Mouse (Mus musculus) midbrain, embryonic 11.5 days (tissue): Measurements from ENCODE around the gene Smg5. TPM values are rescaled to one million over a fixed set of nuclear protein-coding genes. Genes with fewer than 3 reads are reported as not detected.
"Not testable (repeated sequence)": the region's sequence is repeated elsewhere in the genome, so short reads cannot be mapped to it uniquely, and the experiment has no call there.

ENCODE experiments used
- ATAC-seq: fragments of 200-750 bp; cut with Nextera tagmentation; 2 replicates; pipeline ENCODE4 v1.8.0; 2017; ENCODE audit warnings: moderate TSS enrichment, moderate library complexity; ENCODE audit not compliant: low FRiP score
- DNase-seq: peaks from one replicate; pipeline ENCODE4 v3.0.0; 2015; ENCODE audit warnings: low spot score; ENCODE audit errors: missing footprints
- H3K27ac ChIP-seq: fragments of 300-500 bp; sonication (generic); 2 replicates; pipeline ENCODE4 v1.5.1; 2014; ENCODE audit warnings: low read depth, low read length
- H3K27me3 ChIP-seq: fragments of 300-500 bp; sonication (generic); 2 replicates; pipeline ENCODE4 v1.6.1; 2014; ENCODE audit warnings: mild to moderate bottlenecking, low read length, moderate library complexity, mixed read lengths; ENCODE audit not compliant: control insufficient read depth, insufficient read depth
- H3K36me3 ChIP-seq: fragments of 300-500 bp; sonication (generic); 2 replicates; pipeline ENCODE4 v1.6.1; 2014; ENCODE audit warnings: mild to moderate bottlenecking, low read length, moderate library complexity, mixed read lengths; ENCODE audit not compliant: control insufficient read depth, insufficient read depth
- H3K4me1 ChIP-seq: fragments of 300-500 bp; sonication (generic); 2 replicates; pipeline ENCODE4 v1.6.1; 2014; ENCODE audit warnings: low read length; ENCODE audit not compliant: control insufficient read depth, insufficient read depth
- H3K4me2 ChIP-seq: fragments of 300-500 bp; sonication (generic); 2 replicates; pipeline ENCODE4 v1.6.1; 2014; ENCODE audit warnings: mild to moderate bottlenecking, moderate library complexity
- H3K4me3 ChIP-seq: fragments of 300-500 bp; sonication (generic); 2 replicates; pipeline ENCODE4 v1.5.1; 2014; ENCODE audit warnings: low read depth, low read length
- H3K9ac ChIP-seq: fragments of 300-500 bp; sonication (generic); 2 replicates; pipeline ENCODE4 v1.6.1; 2014; ENCODE audit warnings: low read length
- H3K9me3 ChIP-seq: fragments of 300-500 bp; sonication (generic); 2 replicates; pipeline ENCODE4 v1.6.1; 2016; ENCODE audit warnings: low read length; ENCODE audit not compliant: control insufficient read depth
- WGBS: fragments of 180-500 bp; shearing (Covaris S2); extraction: QIAGEN DNeasy Blood & Tissue Kit; methylation state at CpG from one replicate; pipeline ENCODE4 v1.1.7; 2014; 5-methylcytosine and 5-hydroxymethylcytosine counted together
- polyA plus RNA-seq: library from polyadenylated mRNA; unstranded; fragments of >200 nt; fragmentation: Nextera tagmentation; extraction: Ambion mirVana; gene quantifications from 2 replicates; pipeline ENCODE4 v1.2.1, GENCODE M21; 2014

The Smg5 gene
- polyA plus RNA-seq, 1 experiment from 2014 or later: 46.8 TPM

- not testable (repeated sequence) for H3K4me2 ChIP-seq, H3K27ac ChIP-seq, ATAC-seq, H3K4me1 ChIP-seq, H3K36me3 ChIP-seq, H3K9ac ChIP-seq, H3K27me3 ChIP-seq, H3K4me3 ChIP-seq, DNase-seq, H3K9me3 ChIP-seq
- WGBS: 71% methylated on average over 4 of the region's 5 CpGs
Observed at GRCm38 (mm10) chr3:88378599-88378998, 42.5 kb downstream of the Smg5 start, which contains the start of gene Bglap2. Bglap2 (minus strand) TSS chr3:88378699.

GRCm38 (mm10) chr3:88381389-88382315, 45.6 kb downstream of the Smg5 start:
- not testable (repeated sequence) for H3K27me3 ChIP-seq, H3K9me3 ChIP-seq, H3K27ac ChIP-seq, H3K4me1 ChIP-seq, H3K4me3 ChIP-seq, H3K36me3 ChIP-seq
- DNase-seq (peak; percentile 94), ATAC-seq (peak; percentile 88)
- WGBS: 9% methylated on average over 18 of the region's 22 CpGs
- Histone ChIP-seq H3K9ac (peak overlapping the region; percentile 52; the same call in 1 of the 2 replicates), H3K4me2 (peak overlapping the region; percentile 41)

- not testable (repeated sequence) for H3K4me3 ChIP-seq, H3K4me1 ChIP-seq, H3K27me3 ChIP-seq, H3K9ac ChIP-seq, H3K9me3 ChIP-seq, DNase-seq, H3K27ac ChIP-seq, H3K36me3 ChIP-seq, H3K4me2 ChIP-seq
- ATAC-seq: peak; percentile 14; the same call in 1 of the 2 replicates
- 27% methylated on average over 1 of the region's 7 CpGs for WGBS
Observed at GRCm38 (mm10) chr3:88382383-88382782, 46.3 kb downstream of the Smg5 start.

GRCm38 (mm10) chr3:88384364-88384763, 48.3 kb downstream of the Smg5 start, which contains the start of gene Bglap:
Bglap (minus strand) TSS chr3:88384464.
- H3K9me3 ChIP-seq: no peaks in the 10 kb centered on the region
- H3K27me3 ChIP-seq: no peaks in the 10 kb centered on the region
- H3K4me2 ChIP-seq: no peak within 1 kb of the TSS
- no peak within 1 kb of the TSS for H3K4me3 ChIP-seq
- 82% methylated on average over 5 of the region's 5 CpGs for WGBS
- H3K36me3 ChIP-seq: no peaks in the 10 kb centered on the region
- no peak within 1 kb of the TSS for H3K9ac ChIP-seq
- DNase-seq (no peak), ATAC-seq (no peak)
- H3K27ac ChIP-seq: no peak within 1 kb of the TSS
- H3K4me1 ChIP-seq: peaks cover 2% of the 10 kb centered on the region; the same call in 1 of the 2 replicates

GRCm38 (mm10) chr3:88393776-88394375, 57.8 kb downstream of the Smg5 start:
- ATAC-seq: no peak
- no peak for DNase-seq
- H3K4me2 ChIP-seq: no peak overlapping the region
- H3K4me1 ChIP-seq: no peaks in the 10 kb centered on the region
- no peak overlapping the region for H3K27ac ChIP-seq
- H3K36me3 ChIP-seq: 0 out of 2 replicates have a peak, but pooled peaks cover 2% of the 10 kb centered on the region
- H3K9ac ChIP-seq: no peak overlapping the region
- H3K4me3 ChIP-seq: no peak overlapping the region
- H3K9me3 ChIP-seq: no peaks in the 10 kb centered on the region; the same call in 1 of the 2 replicates
- WGBS: 91% methylated on average over 9 of the region's 9 CpGs
- H3K27me3 ChIP-seq: no peaks in the 10 kb centered on the region

GRCm38 (mm10) chr3:88395288-88395687, 59.2 kb downstream of the Smg5 start:
- no peak overlapping the region for H3K4me2 ChIP-seq
- H3K27ac ChIP-seq: no peak overlapping the region
- 0 out of 2 replicates have a peak, but pooled peaks cover 2% of the 10 kb centered on the region for H3K36me3 ChIP-seq
- H3K27me3 ChIP-seq: no peaks in the 10 kb centered on the region
- no peak overlapping the region for H3K4me3 ChIP-seq
- H3K9ac ChIP-seq: no peak overlapping the region
- no peak for ATAC-seq
- no peaks in the 10 kb centered on the region; the same call in 1 of the 2 replicates for H3K9me3 ChIP-seq
- no peaks in the 10 kb centered on the region for H3K4me1 ChIP-seq
- no peak for DNase-seq
- 95% methylated on average over 6 of the region's 6 CpGs for WGBS

GRCm38 (mm10) chr3:88395742-88396141, 59.7 kb downstream of the Smg5 start:
- no peak overlapping the region for H3K9ac ChIP-seq
- 89% methylated on average over 8 of the region's 8 CpGs for WGBS
- no peaks in the 10 kb centered on the region for H3K4me1 ChIP-seq
- no peaks in the 10 kb centered on the region for H3K27me3 ChIP-seq
- no peaks in the 10 kb centered on the region for H3K9me3 ChIP-seq
- no peak for DNase-seq
- 0 out of 2 replicates have a peak, but pooled peaks cover 2% of the 10 kb centered on the region for H3K36me3 ChIP-seq
- no peak overlapping the region for H3K4me2 ChIP-seq
- no peak overlapping the region for H3K27ac ChIP-seq
- H3K4me3 ChIP-seq: no peak overlapping the region
- no peak for ATAC-seq

GRCm38 (mm10) chr3:88398666-88399065, 62.6 kb downstream of the Smg5 start:
- ATAC-seq: no peak
- H3K4me2 ChIP-seq: no peak overlapping the region
- 91% methylated on average over 2 of the region's 2 CpGs for WGBS
- DNase-seq: no peak
- no peaks in the 10 kb centered on the region for H3K27me3 ChIP-seq
- no peak overlapping the region for H3K9ac ChIP-seq
- no peak overlapping the region for H3K4me3 ChIP-seq
- H3K4me1 ChIP-seq: no peaks in the 10 kb centered on the region
- no peak overlapping the region for H3K27ac ChIP-seq
- no peaks in the 10 kb centered on the region for H3K9me3 ChIP-seq
- H3K36me3 ChIP-seq: peaks cover 3% of the 10 kb centered on the region; the same call in 1 of the 2 replicates
